Mouse (Mus musculus) liver, embryonic 11.5 days (tissue): Measurements from ENCODE around the gene Brca1. TPM values are rescaled to one million over a fixed set of nuclear protein-coding genes. Genes with fewer than 3 reads are reported as not detected.

ENCODE experiments used
- ATAC-seq: fragments of 200-750 bp; cut with Nextera tagmentation; replicated peaks from 2 replicates; pipeline ENCODE4 v1.8.0; 2017; ENCODE audit warnings: moderate number of reproducible peaks, mild to moderate bottlenecking, moderate TSS enrichment, moderate library complexity; ENCODE audit not compliant: low FRiP score
- DNase-seq: peaks from one replicate; pipeline ENCODE4 v3.0.0-alpha.2; 2017; ENCODE audit warnings: low spot score
- H3K27ac ChIP-seq: fragments of 300-500 bp; sonication (generic); 2 replicates; pipeline ENCODE4 v1.5.1; 2014; ENCODE audit warnings: mild to moderate bottlenecking, low read depth, low read length, control low read depth
- H3K27me3 ChIP-seq: fragments of 300-500 bp; sonication (generic); replicated peaks from 2 replicates; pipeline ENCODE4 v1.6.1; 2014; ENCODE audit warnings: low read length, mixed read lengths; ENCODE audit not compliant: control insufficient read depth, insufficient read depth
- H3K36me3 ChIP-seq: fragments of 300-500 bp; sonication (generic); 2 replicates; pipeline ENCODE4 v1.6.1; 2014; ENCODE audit warnings: mild to moderate bottlenecking, low read length, moderate library complexity, mixed read lengths; ENCODE audit not compliant: control insufficient read depth, insufficient read depth
- H3K4me1 ChIP-seq: fragments of 300-500 bp; sonication (generic); replicated peaks from 2 replicates; pipeline ENCODE4 v1.6.1; 2014; ENCODE audit warnings: low read length, mixed read lengths; ENCODE audit not compliant: control insufficient read depth, insufficient read depth
- H3K4me2 ChIP-seq: fragments of 300-500 bp; sonication (generic); 2 replicates; pipeline ENCODE4 v1.6.1; 2014; ENCODE audit warnings: mild to moderate bottlenecking, control low read depth, moderate library complexity
- H3K4me3 ChIP-seq: fragments of 300-500 bp; sonication (generic); 2 replicates; pipeline ENCODE4 v1.5.1; 2014; ENCODE audit warnings: low read depth, low read length, control low read depth
- H3K9ac ChIP-seq: fragments of 300-500 bp; sonication (generic); 2 replicates; pipeline ENCODE4 v1.6.1; 2014; ENCODE audit warnings: low read depth, low read length, control low read depth
- H3K9me3 ChIP-seq: fragments of 300-500 bp; sonication (generic); 2 replicates; pipeline ENCODE4 v1.6.1; 2016; ENCODE audit warnings: low read length, inconsistent platforms, mixed read lengths; ENCODE audit not compliant: control insufficient read depth
- WGBS: fragments of 180-500 bp; shearing (Covaris S2); extraction: QIAGEN DNeasy Blood & Tissue Kit; methylation state at CpG from one replicate; pipeline ENCODE4 v1.1.7; 2014; 5-methylcytosine and 5-hydroxymethylcytosine counted together
- polyA plus RNA-seq: library from polyadenylated mRNA; unstranded; fragments of >200 nt; fragmentation: Nextera tagmentation; extraction: Ambion mirVana; gene quantifications from 2 replicates; pipeline ENCODE4 v1.2.1, GENCODE M21; 2014

Gene Brca1
- polyA plus RNA-seq, 1 experiment from 2014 or later: 19.6 TPM

- peaks cover 5% of the 10 kb centered on the region; the same call in 1 of the 2 replicates for H3K36me3 ChIP-seq
- 2% methylated on average over 51 of the region's 51 CpGs for WGBS
- H3K4me3 ChIP-seq: peak overlapping the region; percentile 81
- H3K27me3 ChIP-seq: no peaks in the 10 kb centered on the region
- DNase-seq: peak; percentile 72
- H3K9me3 ChIP-seq: no peaks in the 10 kb centered on the region
- H3K4me1 ChIP-seq: peaks cover 51% of the 10 kb centered on the region
- ATAC-seq: peak; percentile 19; the same call in 1 of the 2 replicates
- peak overlapping the region; percentile 55 for H3K27ac ChIP-seq
- H3K9ac ChIP-seq: peak overlapping the region; percentile 66
- peak overlapping the region; percentile 100 for H3K4me2 ChIP-seq
Measured at GRCm38 (mm10) chr11:101465101-101465868, 86.5 kb downstream of the Brca1 start.

- Histone ChIP-seq H3K9me3 (no peaks in the 10 kb centered on the region), H3K4me3 (peak within 1 kb of the TSS; percentile 81), H3K36me3 (peaks cover 8% of the 10 kb centered on the region; the same call in 1 of the 2 replicates), H3K4me1 (peaks cover 56% of the 10 kb centered on the region), H3K4me2 (peak within 1 kb of the TSS; percentile 100), H3K27me3 (no peaks in the 10 kb centered on the region), H3K27ac (peak within 1 kb of the TSS; percentile 55), H3K9ac (peak within 1 kb of the TSS; percentile 66)
- no peak for DNase-seq
- no peak for ATAC-seq
- 9% methylated on average over 12 of the region's 12 CpGs for WGBS
Measured at GRCm38 (mm10) chr11:101464211-101465100, 87.3 kb downstream of the Brca1 start, which contains the start of gene Rnd2. TSS of gene Rnd2 (plus strand) at chr11:101464999.

- Histone ChIP-seq H3K4me1 (peaks cover 52% of the 10 kb centered on the region), H3K4me2 (peak overlapping the region; percentile 100), H3K9ac (no peak overlapping the region), H3K27ac (peak overlapping the region; percentile 13; the same call in 1 of the 2 replicates), H3K4me3 (no peak overlapping the region), H3K9me3 (no peaks in the 10 kb centered on the region), H3K27me3 (no peaks in the 10 kb centered on the region), H3K36me3 (peaks cover 15% of the 10 kb centered on the region)
- WGBS: 30% methylated on average over 13 of the region's 13 CpGs
- no peak for DNase-seq
- 0 out of 2 replicates have a peak, but pooled peaks have one; percentile 23 for ATAC-seq
Measured at GRCm38 (mm10) chr11:101462583-101463440, 88.9 kb downstream of the Brca1 start.

GRCm38 (mm10) chr11:101462141-101462540, 89.6 kb downstream of the Brca1 start:
- no peak overlapping the region for H3K27ac ChIP-seq
- H3K4me2 ChIP-seq: no peak overlapping the region
- peaks cover 52% of the 10 kb centered on the region for H3K4me1 ChIP-seq
- ATAC-seq (no peak), DNase-seq (no peak)
- no peaks in the 10 kb centered on the region for H3K27me3 ChIP-seq
- no peak overlapping the region for H3K9ac ChIP-seq
- H3K9me3 ChIP-seq: no peaks in the 10 kb centered on the region
- 88% methylated on average over 14 of the region's 14 CpGs for WGBS
- peaks cover 16% of the 10 kb centered on the region for H3K36me3 ChIP-seq
- H3K4me3 ChIP-seq: no peak overlapping the region

GRCm38 (mm10) chr11:101460321-101460720, 91.4 kb downstream of the Brca1 start:
- Histone ChIP-seq H3K36me3 (peaks cover 16% of the 10 kb centered on the region), H3K9ac (no peak overlapping the region), H3K27ac (no peak overlapping the region), H3K4me1 (peaks cover 38% of the 10 kb centered on the region), H3K9me3 (no peaks in the 10 kb centered on the region), H3K4me2 (no peak overlapping the region), H3K27me3 (no peaks in the 10 kb centered on the region), H3K4me3 (no peak overlapping the region)
- ATAC-seq (no peak), DNase-seq (no peak)
- WGBS: 84% methylated on average over 15 of the region's 15 CpGs

GRCm38 (mm10) chr11:101459716-101460115, 92.0 kb downstream of the Brca1 start:
- WGBS: 61% methylated on average over 6 of the region's 6 CpGs
- 0 out of 2 replicates have a peak, but pooled peaks have one; percentile 16 for ATAC-seq
- Histone ChIP-seq H3K36me3 (peaks cover 16% of the 10 kb centered on the region), H3K27ac (no peak overlapping the region), H3K4me1 (peaks cover 32% of the 10 kb centered on the region), H3K9ac (no peak overlapping the region), H3K4me3 (no peak overlapping the region), H3K27me3 (no peaks in the 10 kb centered on the region), H3K4me2 (no peak overlapping the region), H3K9me3 (no peaks in the 10 kb centered on the region)
- DNase-seq: no peak

GRCm38 (mm10) chr11:101458217-101458616, 93.5 kb downstream of the Brca1 start:
- WGBS: 90% methylated on average over 12 of the region's 12 CpGs
- Histone ChIP-seq H3K27me3 (no peaks in the 10 kb centered on the region), H3K27ac (no peak overlapping the region), H3K4me2 (no peak overlapping the region), H3K4me1 (peaks cover 17% of the 10 kb centered on the region), H3K9me3 (no peaks in the 10 kb centered on the region), H3K36me3 (peaks cover 14% of the 10 kb centered on the region), H3K9ac (no peak overlapping the region), H3K4me3 (no peak overlapping the region)
- DNase-seq (no peak), ATAC-seq (no peak)

GRCm38 (mm10) chr11:101457631-101458030, 94.1 kb downstream of the Brca1 start:
- Histone ChIP-seq H3K27ac (no peak overlapping the region), H3K27me3 (no peaks in the 10 kb centered on the region), H3K4me2 (no peak overlapping the region), H3K4me3 (no peak overlapping the region), H3K9ac (no peak overlapping the region), H3K4me1 (peaks cover 11% of the 10 kb centered on the region), H3K9me3 (no peaks in the 10 kb centered on the region), H3K36me3 (peaks cover 14% of the 10 kb centered on the region)
- DNase-seq (no peak), ATAC-seq (no peak)
- 88% methylated on average over 9 of the region's 9 CpGs for WGBS
